Comparison of ENCODE assay signal across 8 mouse cellular contexts in genomic region chr11:95914571-95914991, GRCm38 (mm10). TPM values are rescaled to one million over a fixed set of nuclear protein-coding genes. Genes with fewer than 3 reads are reported as not detected.
A peak's percentile ranks its signal among the peaks of the same experiment; 100 is the strongest.
DNase-seq lines count a peak whose midpoint lies in the region; ATAC-seq lines count a peak whose summit lies in the region.

TSS of gene B4galnt2 (minus strand) at chr11:95914891.

- no peaks in the 10 kb centered on the region for H3K36me3 ChIP-seq in hindbrain, embryonic 13.5 days
- no peaks in the 10 kb centered on the region for H3K36me3 ChIP-seq in limb, embryonic 13.5 days

- no peaks in the 10 kb centered on the region for H3K9me3 ChIP-seq in hindbrain, embryonic 13.5 days
- no peaks in the 10 kb centered on the region for H3K9me3 ChIP-seq in limb, embryonic 13.5 days

- WGBS in hindbrain, embryonic 13.5 days: under 1% methylated on average over 33 of the region's 35 CpGs
- under 1% methylated on average over 35 of the region's 35 CpGs for WGBS in limb, embryonic 13.5 days

- no peak within 1 kb of the TSS for H3K9ac ChIP-seq in hindbrain, embryonic 13.5 days
- H3K9ac ChIP-seq in limb, embryonic 13.5 days: no peak within 1 kb of the TSS; the same call in 1 of the 2 replicates

- peak within 1 kb of the TSS; percentile 20 for H3K4me3 ChIP-seq in hindbrain, embryonic 13.5 days
- H3K4me3 ChIP-seq in limb, embryonic 13.5 days: peak within 1 kb of the TSS; percentile 24

- peaks cover 91% of the 10 kb centered on the region for H3K27me3 ChIP-seq in hindbrain, embryonic 13.5 days
- peaks cover 86% of the 10 kb centered on the region for H3K27me3 ChIP-seq in limb, embryonic 13.5 days

- DNase-seq in CD4-positive, CD25-positive, alpha-beta regulatory T cell, adult 2 months (ENCODE audit: low read depth, low spot score): peak; percentile 34
- peak; percentile 5 for DNase-seq in ovary, postnatal 36 days (ENCODE audit: low spot score)
- DNase-seq in ovary, adult 18-20 months (ENCODE audit: low spot score): no peak
- peak; percentile 31 for DNase-seq in retina, postnatal 1 day

- H3K27ac ChIP-seq in hindbrain, embryonic 13.5 days: no peak within 1 kb of the TSS
- H3K27ac ChIP-seq in limb, embryonic 13.5 days: no peak within 1 kb of the TSS

- H3K4me2 ChIP-seq in hindbrain, embryonic 13.5 days: peak within 1 kb of the TSS; percentile 42
- peak within 1 kb of the TSS; percentile 51 for H3K4me2 ChIP-seq in limb, embryonic 13.5 days (replicated peaks)

- no peak for ATAC-seq in CD4-positive, CD25-positive, alpha-beta regulatory T cell, adult 4 months
- ATAC-seq in hindbrain, embryonic 13.5 days (ENCODE audit: low FRiP score): no peak
- ATAC-seq in limb, embryonic 13.5 days (ENCODE audit: low FRiP score, low read depth): no peak
- no peak for ATAC-seq in erythroblast, adult 5-6 weeks (replicated peaks; ENCODE audit: low FRiP score, poor library complexity, severe bottlenecking)

- peaks cover 17% of the 10 kb centered on the region for H3K4me1 ChIP-seq in hindbrain, embryonic 13.5 days (replicated peaks)
- peaks cover 18% of the 10 kb centered on the region for H3K4me1 ChIP-seq in limb, embryonic 13.5 days

RNA-seq across cellular contexts. Expression of gene B4galnt2, which starts in this region (rescaled TPM):
- under 1 TPM in 1 of 2 experiments, not detected in 1; 0.19 TPM for polyA plus RNA-seq in CD4-positive, CD25-positive, alpha-beta regulatory T cell, adult 4 months (2017; shearing (Covaris generic))
- not detected in 2 replicates for polyA plus RNA-seq in hindbrain, embryonic 13.5 days (2015; fragmentation: Nextera tagmentation; extraction: Ambion mirVana)
- 0.19 TPM in 1 of 2 replicates, not detected in the other for polyA plus RNA-seq in limb, embryonic 13.5 days (2015; fragmentation: Nextera tagmentation; extraction: Ambion mirVana)
- not detected in 2 replicates for total RNA-seq in erythroblast, adult 5-6 weeks (2015; ENCODE audit: low replicate concordance)
- not detected in 2 replicates for total RNA-seq in erythroblast, adult 5-6 weeks (2017; ENCODE audit: low replicate concordance)
